Mouse (Mus musculus): ENCODE results near the gene Nkx1-1.
A peak's percentile ranks its signal among the peaks of the same experiment; 100 is the strongest.

Nkx1-1 gene

DNA sequence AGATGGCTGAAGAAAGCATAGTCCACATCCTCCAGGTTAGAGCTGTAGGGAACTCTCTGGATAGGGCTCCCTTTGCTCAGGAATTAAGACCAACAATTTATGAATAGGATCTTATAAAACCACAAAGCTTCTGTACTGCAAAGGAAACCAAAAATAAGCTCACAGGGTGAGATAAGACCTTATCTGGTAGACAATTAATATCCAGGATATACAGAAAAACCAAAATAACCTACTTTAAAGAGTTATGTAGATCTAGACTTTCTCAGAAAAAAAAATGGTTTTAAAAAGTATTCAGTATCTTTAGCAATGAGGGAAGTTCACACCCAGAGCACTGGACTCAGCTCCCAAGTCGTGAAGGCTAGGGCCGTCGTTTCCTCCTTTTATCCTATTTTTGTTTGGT is 13.5 kb downstream of the Nkx1-1 start:
- DNase-seq (ENCODE audit: low spot score) = no peak

DNA sequence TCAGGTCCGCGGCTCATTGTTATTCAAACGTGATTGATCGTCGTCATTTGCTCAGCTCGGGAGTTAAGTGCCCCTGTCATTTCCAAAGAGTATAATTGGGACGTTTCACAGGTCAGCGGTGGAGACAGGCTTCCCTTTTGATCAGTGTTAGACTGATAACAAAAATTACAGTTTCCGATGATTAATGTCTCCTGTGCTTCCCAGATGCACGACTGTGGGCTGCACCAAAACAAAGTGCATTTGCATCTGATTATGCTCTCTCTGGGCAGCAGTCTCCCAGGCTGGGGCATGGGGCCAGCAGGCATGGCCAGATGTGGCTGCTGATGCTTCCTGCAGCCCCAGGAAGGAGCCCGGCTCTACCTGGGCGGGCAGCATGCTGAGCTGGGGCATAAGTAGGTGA is 33.0 kb downstream of the Nkx1-1 start:
- DNase-seq (ENCODE audit: low spot score) = no peak

DNA sequence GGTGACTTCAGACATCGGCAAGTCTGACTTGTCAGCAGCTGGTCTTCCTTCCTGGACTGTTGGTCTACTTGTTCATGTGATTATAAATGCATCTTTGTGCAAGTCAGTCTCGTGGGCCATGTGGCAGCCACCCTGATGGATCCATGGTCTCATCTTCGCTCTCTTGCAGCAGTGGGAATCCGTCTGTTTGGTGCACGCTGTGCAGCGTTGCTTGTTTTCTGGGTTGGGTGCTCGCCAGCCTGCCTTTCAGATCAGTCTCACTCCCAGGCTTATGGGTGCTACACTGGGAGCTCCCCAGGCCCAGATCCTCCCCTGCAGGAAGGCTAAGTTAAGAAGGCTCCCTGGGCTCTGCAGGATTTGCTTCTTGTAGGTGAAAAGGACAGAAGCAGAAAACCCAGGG is 36.9 kb downstream of the Nkx1-1 start:
- DNase-seq (ENCODE audit: low spot score) = no peak

DNA sequence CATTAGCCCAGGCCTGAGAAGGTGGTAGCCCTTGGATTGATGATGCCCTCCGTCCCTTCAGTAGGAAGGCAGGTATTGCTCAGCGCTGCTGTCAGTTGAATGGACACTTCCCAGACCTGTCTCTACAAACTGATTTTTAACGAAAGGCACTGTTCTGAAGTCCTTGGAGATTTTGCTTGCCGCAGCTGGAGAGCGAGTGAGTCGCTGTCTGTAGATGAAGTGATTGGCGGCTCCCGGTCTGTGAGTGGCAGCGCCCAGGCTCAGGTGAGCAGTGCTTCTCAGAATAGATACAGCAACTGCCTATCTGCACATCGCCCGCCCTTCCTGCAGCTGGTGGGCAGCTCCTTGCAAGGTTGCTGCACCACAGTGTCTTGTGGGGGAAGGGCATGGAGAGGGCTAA is 38.1 kb downstream of the Nkx1-1 start:
- no peak for DNase-seq (ENCODE audit: low spot score)

DNA sequence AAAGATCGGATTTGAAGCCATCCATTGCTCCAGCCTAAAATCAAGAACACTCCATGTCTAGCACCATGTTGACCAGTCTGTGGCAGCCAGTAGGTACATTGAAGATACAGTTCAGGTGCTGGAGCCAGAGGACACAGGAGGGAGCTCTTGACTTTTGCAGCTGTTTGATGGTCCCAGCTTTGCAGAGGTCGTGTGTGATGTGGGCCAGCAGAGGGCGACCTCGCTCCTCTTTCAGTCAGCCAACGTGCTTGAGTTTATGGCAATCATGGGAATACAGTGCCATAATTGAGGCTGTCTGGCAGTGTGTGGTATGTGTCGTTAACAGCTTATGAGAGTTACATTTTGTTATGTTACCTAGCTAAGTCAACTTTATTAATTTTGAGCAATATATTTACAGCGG is 40.0 kb downstream of the Nkx1-1 start:
- DNase-seq (ENCODE audit: low spot score) = peak; percentile 70

DNA sequence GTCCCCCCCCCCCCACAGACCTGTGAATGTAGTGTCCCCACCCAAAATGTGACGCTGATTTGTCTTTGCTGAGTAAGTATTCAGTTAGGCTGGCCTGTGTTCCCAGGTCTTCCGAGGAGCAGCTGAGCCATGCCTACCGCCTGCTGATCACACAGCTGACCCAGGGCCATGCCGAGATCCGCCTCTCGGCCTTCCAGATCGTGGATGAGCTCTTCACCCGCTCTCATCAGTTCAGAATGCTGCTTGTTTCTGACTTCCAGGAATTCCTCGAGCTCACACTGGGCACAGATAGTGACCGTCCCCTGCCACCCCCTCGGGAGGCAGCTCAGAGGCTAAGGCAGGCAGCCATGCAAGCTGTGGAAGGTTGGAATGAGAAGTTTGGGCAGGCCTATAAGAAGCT is 46.2 kb downstream of the Nkx1-1 start:
- DNase-seq (ENCODE audit: low spot score) = no peak

Data from lung, postnatal 25 days (tissue).